Mouse (Mus musculus) midbrain, embryonic 16.5 days (tissue): ENCODE measurements at regions not wholly inside any gene's neighbourhood (a gene's known extent, or its start where the extent isn't known, plus 50 kb on each side); places are given as distances from the start of the nearest gene placed in this dataset.

Source experiments
- ATAC-seq: fragments of 200-750 bp; cut with Nextera tagmentation; 2 replicates; pipeline ENCODE4 v1.8.0; 2017; ENCODE audit warnings: moderate TSS enrichment
- H3K27ac ChIP-seq: fragments of 300-500 bp; sonication (generic); 2 replicates; pipeline ENCODE4 v1.5.1; 2014; ENCODE audit warnings: mild to moderate bottlenecking, low read length, mixed read lengths
- H3K27me3 ChIP-seq: fragments of 300-500 bp; sonication (generic); 2 replicates; pipeline ENCODE4 v1.6.1; 2014; ENCODE audit warnings: low read depth, low read length, mixed read lengths; ENCODE audit not compliant: control insufficient read depth, insufficient read depth
- H3K36me3 ChIP-seq: fragments of 300-500 bp; sonication (generic); 2 replicates; pipeline ENCODE4 v1.6.1; 2014; ENCODE audit warnings: mild to moderate bottlenecking, low read length, moderate library complexity, mixed read lengths; ENCODE audit not compliant: control insufficient read depth, insufficient read depth
- H3K4me1 ChIP-seq: fragments of 300-500 bp; sonication (generic); 2 replicates; pipeline ENCODE4 v1.6.1; 2014; ENCODE audit warnings: mild to moderate bottlenecking, low read length, mixed read lengths; ENCODE audit not compliant: control insufficient read depth, insufficient read depth
- H3K4me2 ChIP-seq: fragments of 300-500 bp; sonication (generic); 2 replicates; pipeline ENCODE4 v1.6.1; 2014; ENCODE audit warnings: mild to moderate bottlenecking, low read length, mixed read lengths
- H3K4me3 ChIP-seq: fragments of 300-500 bp; sonication (generic); 2 replicates; pipeline ENCODE4 v1.5.1; 2014; ENCODE audit warnings: low read depth, mild to moderate bottlenecking, low read length, moderate library complexity, mixed read lengths
- H3K9ac ChIP-seq: fragments of 300-500 bp; sonication (generic); 2 replicates; pipeline ENCODE4 v1.6.1; 2014; ENCODE audit warnings: low read depth, low read length, mixed read lengths
- H3K9me3 ChIP-seq: fragments of 300-500 bp; sonication (generic); replicated peaks from 2 replicates; pipeline ENCODE4 v1.6.1; 2014; ENCODE audit warnings: mild to moderate bottlenecking, low read length, mixed read lengths; ENCODE audit not compliant: control insufficient read depth, poor library complexity, severe bottlenecking
- WGBS: fragments of 180-500 bp; shearing (Covaris S2); extraction: QIAGEN DNeasy Blood & Tissue Kit; methylation state at CpG from one replicate; pipeline ENCODE4 v1.1.7; 2014; 5-methylcytosine and 5-hydroxymethylcytosine counted together

GRCm38 (mm10) chr1:92386752-92387151 is 86.9 kb downstream of the Ndufa10 start:
- Histone ChIP-seq H3K27ac (no peak overlapping the region), H3K4me3 (no peak overlapping the region)
- no peak for ATAC-seq

GRCm38 (mm10) chr1:92384945-92385344 is 88.7 kb downstream of the Ndufa10 start:
- Histone ChIP-seq H3K27ac (no peak overlapping the region), H3K4me1 (no peaks in the 10 kb centered on the region), H3K27me3 (no peaks in the 10 kb centered on the region), H3K9ac (no peak overlapping the region), H3K4me3 (no peak overlapping the region), H3K9me3 (no peaks in the 10 kb centered on the region), H3K36me3 (no peaks in the 10 kb centered on the region), H3K4me2 (no peak overlapping the region)
- no peak for ATAC-seq

More at GRCm38 (mm10) chr1:92386752-92387151, 86.9 kb downstream of the Ndufa10 start:
- no peak overlapping the region for H3K9ac ChIP-seq
- H3K36me3 ChIP-seq, result no peaks in the 10 kb centered on the region
- H3K9me3 ChIP-seq, result no peaks in the 10 kb centered on the region
- no peaks in the 10 kb centered on the region for H3K4me1 ChIP-seq
- no peak overlapping the region for H3K4me2 ChIP-seq
- no peaks in the 10 kb centered on the region for H3K27me3 ChIP-seq

- 78% methylated on average over 4 of the region's 4 CpGs for WGBS
- no peaks in the 10 kb centered on the region for H3K9me3 ChIP-seq
- no peak overlapping the region for H3K9ac ChIP-seq
- no peak overlapping the region for H3K4me2 ChIP-seq
- H3K27ac ChIP-seq, result no peak overlapping the region
- no peak for ATAC-seq
- no peak overlapping the region for H3K4me3 ChIP-seq
- H3K27me3 ChIP-seq, result no peaks in the 10 kb centered on the region
- no peaks in the 10 kb centered on the region for H3K36me3 ChIP-seq
- peaks cover 5% of the 10 kb centered on the region; the same call in 1 of the 2 replicates for H3K4me1 ChIP-seq
Measured at GRCm38 (mm10) chr1:92383749-92384148, 89.9 kb downstream of the Ndufa10 start.

- 70% methylated on average over 3 of the region's 3 CpGs for WGBS
- no peaks in the 10 kb centered on the region for H3K36me3 ChIP-seq
- peaks cover 5% of the 10 kb centered on the region; the same call in 1 of the 2 replicates for H3K4me1 ChIP-seq
- H3K9ac ChIP-seq, result no peak overlapping the region
- ATAC-seq, result no peak
- no peak overlapping the region for H3K4me2 ChIP-seq
- H3K27ac ChIP-seq, result no peak overlapping the region
- H3K9me3 ChIP-seq, result no peaks in the 10 kb centered on the region
- no peak overlapping the region for H3K4me3 ChIP-seq
- no peaks in the 10 kb centered on the region for H3K27me3 ChIP-seq
Measured at GRCm38 (mm10) chr1:92379510-92379886, 94.2 kb downstream of the Ndufa10 start.

- Histone ChIP-seq H3K4me1 (peaks cover 5% of the 10 kb centered on the region; the same call in 1 of the 2 replicates), H3K36me3 (no peaks in the 10 kb centered on the region), H3K9me3 (no peaks in the 10 kb centered on the region), H3K27ac (no peak overlapping the region; the same call in 1 of the 2 replicates), H3K4me3 (no peak overlapping the region), H3K27me3 (no peaks in the 10 kb centered on the region), H3K9ac (no peak overlapping the region), H3K4me2 (no peak overlapping the region)
- 64% methylated on average over 8 of the region's 8 CpGs for WGBS
- ATAC-seq, result no peak
Measured at GRCm38 (mm10) chr1:92378741-92379509, 94.7 kb downstream of the Ndufa10 start.

- peaks cover 16% of the 10 kb centered on the region for H3K4me1 ChIP-seq
- WGBS, result 84% methylated on average over 4 of the region's 4 CpGs
- no peaks in the 10 kb centered on the region for H3K36me3 ChIP-seq
- no peak overlapping the region for H3K4me2 ChIP-seq
- H3K4me3 ChIP-seq, result no peak overlapping the region
- no peak for ATAC-seq
- H3K27ac ChIP-seq, result no peak overlapping the region
- H3K9me3 ChIP-seq, result no peaks in the 10 kb centered on the region
- no peaks in the 10 kb centered on the region for H3K27me3 ChIP-seq
- H3K9ac ChIP-seq, result no peak overlapping the region
Measured at GRCm38 (mm10) chr1:92376456-92376855, 97.2 kb downstream of the Ndufa10 start.

GRCm38 (mm10) chr1:92372222-92372990 is 101.3 kb downstream of the Ndufa10 start:
- Histone ChIP-seq H3K27me3 (no peaks in the 10 kb centered on the region), H3K4me2 (peak overlapping the region; percentile 38; the same call in 1 of the 2 replicates), H3K4me1 (peaks cover 17% of the 10 kb centered on the region)

GRCm38 (mm10) chr1:92371357-92371981 is 102.2 kb downstream of the Ndufa10 start:
- H3K9me3 ChIP-seq, result no peaks in the 10 kb centered on the region
- 32% methylated on average over 11 of the region's 11 CpGs for WGBS
- H3K4me1 ChIP-seq, result peaks cover 17% of the 10 kb centered on the region
- ATAC-seq, result peak; percentile 81
- no peaks in the 10 kb centered on the region for H3K27me3 ChIP-seq
- H3K36me3 ChIP-seq, result no peaks in the 10 kb centered on the region
- H3K9ac ChIP-seq, result peak overlapping the region; percentile 43; the same call in 1 of the 2 replicates
- H3K4me3 ChIP-seq, result no peak overlapping the region
- peak overlapping the region; percentile 38 for H3K4me2 ChIP-seq
- H3K27ac ChIP-seq, result peak overlapping the region; percentile 88

More at GRCm38 (mm10) chr1:92372222-92372990, 101.3 kb downstream of the Ndufa10 start:
- no peak overlapping the region for H3K4me3 ChIP-seq
- H3K27ac ChIP-seq, result peak overlapping the region; percentile 88
- no peaks in the 10 kb centered on the region for H3K36me3 ChIP-seq
- WGBS, result 79% methylated on average over 5 of the region's 5 CpGs
- peak; percentile 47; the same call in 1 of the 2 replicates for ATAC-seq
- peak overlapping the region; percentile 43; the same call in 1 of the 2 replicates for H3K9ac ChIP-seq
- H3K9me3 ChIP-seq, result no peaks in the 10 kb centered on the region
